Mouse (Mus musculus): ENCODE data around the gene Jam2. TPM values are rescaled to one million over a fixed set of nuclear protein-coding genes. Genes with fewer than 3 reads are reported as not detected.

Jam2 gene
- 10 to 100 TPM; 89.2 to 94.1 (median 91.6) TPM for total RNA-seq (2022)

DNA sequence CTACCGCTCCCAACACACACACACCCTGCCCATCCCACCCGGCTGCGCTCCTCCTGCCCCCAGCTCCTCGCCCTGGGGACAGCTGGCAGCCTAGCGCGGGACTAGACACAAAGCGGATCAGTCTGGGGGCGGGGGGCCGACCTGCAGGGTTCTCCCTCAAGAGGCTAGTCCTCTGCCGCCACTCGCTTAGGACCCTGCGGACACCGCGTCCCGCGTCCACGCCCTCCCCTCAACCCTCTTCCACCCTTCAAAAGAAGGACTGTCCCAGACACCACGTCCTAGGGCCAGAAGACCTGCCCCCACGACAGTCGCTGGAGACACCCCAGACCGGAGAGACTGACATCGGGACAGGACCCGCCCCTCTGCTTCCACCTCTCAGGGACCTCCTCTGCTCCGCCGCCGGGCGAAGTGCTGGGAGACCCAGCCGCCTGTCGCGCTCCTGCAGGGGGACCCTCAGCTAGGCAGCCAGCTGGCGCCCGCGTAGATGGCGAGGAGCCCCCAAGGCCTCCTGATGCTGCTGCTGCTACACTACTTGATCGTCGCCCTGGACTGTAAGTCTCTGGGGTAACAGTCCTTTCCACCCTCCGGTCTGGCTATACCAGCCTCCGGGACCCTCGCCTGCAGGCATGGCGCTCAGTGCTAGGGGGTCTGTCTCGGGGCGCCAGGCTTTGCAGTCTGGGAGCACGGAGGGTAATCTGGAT lies at the start of gene Jam2:
TSS of gene Jam2 (plus strand) at position 121 of the 701 bp plus-strand sequence.
- DNase-seq (ENCODE audit: low spot score), result peak; percentile 88

DNA sequence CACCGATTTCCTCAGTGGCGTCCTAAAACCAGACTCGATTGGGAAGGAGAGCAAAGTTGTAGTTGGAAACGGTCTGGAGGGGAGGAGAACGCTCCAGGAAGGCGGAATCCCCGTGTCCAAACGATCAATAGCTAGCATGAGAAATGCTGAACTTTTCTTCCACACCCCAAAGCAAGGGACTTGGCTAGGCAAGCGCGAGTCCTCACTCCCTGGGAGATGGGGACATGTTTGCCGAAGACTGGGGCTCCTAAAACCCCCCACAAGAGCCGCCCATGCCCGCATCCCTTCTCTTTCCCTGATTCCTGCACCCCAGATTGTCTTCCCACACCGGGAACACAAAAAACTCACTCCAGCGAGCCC lies 39.1 kb upstream of the Jam2 start:
- no peak for DNase-seq (ENCODE audit: low spot score)

DNA sequence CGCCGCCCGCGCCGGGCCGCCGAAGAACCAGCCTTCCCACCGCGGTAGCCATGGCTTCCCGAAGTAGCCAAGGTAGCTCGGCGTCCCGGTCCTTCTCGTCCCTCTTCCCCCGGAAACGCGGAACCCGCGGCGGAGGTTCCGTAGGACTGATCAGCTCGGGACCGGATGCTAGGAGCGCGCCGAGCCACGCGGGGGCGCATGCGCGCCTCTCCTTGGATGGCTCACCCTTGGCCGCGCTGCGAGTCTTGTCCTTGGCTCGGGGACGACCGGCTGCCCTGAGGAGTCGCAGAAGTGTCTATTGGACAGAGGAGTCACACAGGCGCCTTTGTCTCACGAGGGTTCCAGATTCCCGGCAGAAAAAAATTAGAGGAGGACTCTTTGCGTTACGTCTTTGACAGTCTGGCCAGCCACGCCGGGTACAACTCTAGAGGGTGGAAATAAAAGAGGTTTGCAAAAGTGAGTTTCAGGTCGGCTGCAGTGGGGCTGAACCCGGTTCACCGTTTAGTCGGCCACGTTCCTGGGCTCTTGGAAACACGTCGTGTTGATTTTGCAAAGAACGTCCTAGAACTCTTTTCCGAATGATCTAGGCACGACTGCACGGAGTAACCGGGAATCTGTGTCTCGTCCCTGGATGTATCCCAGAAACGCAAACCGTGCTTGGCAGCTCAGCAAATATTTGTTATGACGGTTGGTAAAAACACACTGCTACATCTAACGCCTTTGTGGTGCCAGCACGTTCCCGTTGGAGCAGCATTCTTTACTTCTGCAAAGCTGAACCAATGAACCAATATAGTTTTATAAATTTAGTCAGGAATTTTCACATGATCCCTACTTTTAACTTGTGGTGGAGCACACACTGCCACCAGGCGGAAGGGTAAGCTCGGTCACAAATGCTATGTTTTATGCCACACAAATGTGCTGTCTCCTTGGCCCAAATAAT lies 38.5 kb upstream of the Jam2 start, which contains the start of gene Mrpl39:
TSS of gene Mrpl39 (minus strand) at position 577 of the 940 bp plus-strand sequence.
- peak; percentile 98 for DNase-seq (ENCODE audit: low spot score)

DNA sequence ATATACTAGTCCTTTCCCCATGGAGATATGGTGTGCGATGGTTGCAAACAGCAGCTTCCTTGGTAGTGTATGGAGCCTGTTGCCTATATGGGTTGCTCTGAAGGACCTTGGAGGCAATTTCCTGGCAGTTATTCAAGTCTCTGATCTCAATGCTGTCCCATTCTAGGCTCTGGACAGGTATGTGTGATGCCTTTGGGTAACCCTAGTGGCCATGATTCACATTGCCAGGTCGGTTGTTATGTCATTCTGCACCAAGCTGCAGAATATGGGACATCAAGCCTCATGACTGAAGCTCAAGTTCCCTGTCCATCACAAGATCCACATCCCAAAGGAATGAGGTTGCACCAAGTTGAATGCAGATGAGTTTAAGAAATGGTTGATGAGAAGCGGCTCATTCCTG lies 36.6 kb upstream of the Jam2 start:
- DNase-seq (ENCODE audit: low spot score), result no peak

DNA sequence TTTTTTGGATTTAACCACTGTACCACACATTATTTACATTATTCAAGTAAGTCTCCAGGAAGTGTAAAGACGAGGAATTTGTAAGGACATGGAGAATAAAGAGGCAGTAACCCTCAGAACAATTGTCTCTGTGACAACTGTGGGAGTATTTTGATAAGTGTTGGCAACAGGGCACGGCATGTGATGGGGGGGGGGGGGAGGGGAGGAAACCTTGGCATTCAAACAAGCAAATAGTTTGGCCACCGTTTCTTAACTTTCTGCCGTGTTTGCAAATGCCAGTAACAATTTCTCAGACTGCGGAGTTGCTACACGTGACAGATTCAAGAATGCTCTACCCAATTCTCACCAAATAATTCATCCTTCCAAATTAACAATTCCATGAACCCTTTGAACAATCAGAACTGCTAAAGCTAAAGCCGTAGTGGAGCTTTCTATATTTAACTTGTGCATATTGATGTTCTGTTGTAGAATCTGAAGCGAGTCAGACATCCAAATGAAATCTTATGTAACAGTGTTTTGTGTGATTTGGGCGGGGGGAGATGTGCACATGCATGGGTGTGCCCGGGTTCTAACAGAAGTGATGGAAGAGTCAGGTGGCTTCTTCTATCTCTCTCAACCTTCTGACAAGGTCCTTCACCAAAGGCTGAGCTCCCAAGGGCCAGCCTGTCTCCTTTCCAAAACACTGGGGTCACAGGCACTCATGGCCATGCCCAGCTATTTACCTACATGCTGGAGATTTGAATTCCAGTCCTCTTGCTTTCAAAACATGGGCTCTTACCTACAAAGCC lies 29.0 kb upstream of the Jam2 start:
- DNase-seq (ENCODE audit: low spot score), result no peak

DNA sequence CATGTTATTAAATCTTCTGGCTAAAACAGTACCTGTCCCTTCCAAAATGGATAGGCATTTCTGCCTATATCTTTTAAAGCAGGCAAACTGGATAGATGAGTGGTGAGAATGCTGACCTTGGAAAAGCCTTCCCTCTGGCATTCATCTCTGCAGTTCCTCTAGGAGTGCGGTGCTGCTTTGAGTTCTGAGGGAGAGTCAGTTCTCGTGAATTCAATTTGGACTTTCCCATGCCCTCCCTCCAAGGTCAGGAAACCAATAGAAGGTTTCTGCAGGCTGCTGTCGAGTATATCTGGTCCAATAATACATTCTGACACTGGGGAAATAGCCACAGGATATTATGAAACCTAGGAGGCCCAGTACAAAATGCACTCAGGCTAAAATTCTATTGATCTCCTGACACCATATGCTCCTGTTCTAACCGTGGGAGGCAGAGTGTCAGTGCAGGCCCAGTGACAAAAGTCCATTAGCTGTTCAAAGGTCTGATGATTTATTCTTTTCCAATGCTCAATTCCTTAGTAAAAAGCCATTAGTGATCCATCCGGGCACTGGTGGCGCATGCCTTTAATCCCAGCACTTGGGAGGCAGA lies 28.1 kb upstream of the Jam2 start:
- DNase-seq (ENCODE audit: low spot score), result no peak

DNA sequence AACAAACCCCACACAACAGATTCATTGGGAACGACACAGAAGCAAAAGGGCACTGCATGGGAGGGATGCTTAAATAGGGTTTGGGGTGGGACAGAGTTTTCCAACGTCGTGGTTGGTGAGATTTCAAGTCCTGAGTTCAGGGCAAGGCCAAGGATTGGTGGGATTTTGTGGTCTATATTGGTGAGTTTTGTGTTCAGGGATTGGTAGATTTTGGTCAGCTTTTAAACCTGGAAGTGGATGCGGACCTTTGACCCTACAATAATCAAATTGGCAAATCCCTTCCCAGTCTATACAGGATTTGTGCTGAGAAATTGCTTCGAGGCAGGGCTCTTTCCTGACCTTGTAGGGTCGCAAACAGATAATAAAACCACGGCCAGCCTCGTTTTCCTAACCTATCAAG lies 6.0 kb upstream of the Jam2 start:
- no peak for DNase-seq (ENCODE audit: low spot score)

DNA sequence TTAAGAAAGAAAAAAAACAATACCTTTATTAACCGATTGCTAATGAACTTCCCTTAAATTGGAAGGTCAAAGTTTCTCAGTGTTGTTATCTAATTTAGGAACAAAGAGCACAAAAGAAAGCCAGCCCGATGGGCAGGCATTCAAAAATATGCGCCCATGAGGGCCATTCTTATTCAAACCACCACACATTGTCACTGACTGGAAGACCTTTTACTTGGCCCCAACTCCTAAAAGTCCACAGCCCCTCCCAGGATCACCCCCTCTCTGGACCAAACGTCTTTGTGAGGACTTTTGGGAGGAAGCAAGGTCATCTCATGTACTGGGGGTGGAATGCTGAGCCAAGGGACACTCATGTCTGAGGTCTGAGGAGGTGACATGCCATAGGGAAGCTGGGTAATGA lies 4.7 kb upstream of the Jam2 start:
- no peak for DNase-seq (ENCODE audit: low spot score)

DNA sequence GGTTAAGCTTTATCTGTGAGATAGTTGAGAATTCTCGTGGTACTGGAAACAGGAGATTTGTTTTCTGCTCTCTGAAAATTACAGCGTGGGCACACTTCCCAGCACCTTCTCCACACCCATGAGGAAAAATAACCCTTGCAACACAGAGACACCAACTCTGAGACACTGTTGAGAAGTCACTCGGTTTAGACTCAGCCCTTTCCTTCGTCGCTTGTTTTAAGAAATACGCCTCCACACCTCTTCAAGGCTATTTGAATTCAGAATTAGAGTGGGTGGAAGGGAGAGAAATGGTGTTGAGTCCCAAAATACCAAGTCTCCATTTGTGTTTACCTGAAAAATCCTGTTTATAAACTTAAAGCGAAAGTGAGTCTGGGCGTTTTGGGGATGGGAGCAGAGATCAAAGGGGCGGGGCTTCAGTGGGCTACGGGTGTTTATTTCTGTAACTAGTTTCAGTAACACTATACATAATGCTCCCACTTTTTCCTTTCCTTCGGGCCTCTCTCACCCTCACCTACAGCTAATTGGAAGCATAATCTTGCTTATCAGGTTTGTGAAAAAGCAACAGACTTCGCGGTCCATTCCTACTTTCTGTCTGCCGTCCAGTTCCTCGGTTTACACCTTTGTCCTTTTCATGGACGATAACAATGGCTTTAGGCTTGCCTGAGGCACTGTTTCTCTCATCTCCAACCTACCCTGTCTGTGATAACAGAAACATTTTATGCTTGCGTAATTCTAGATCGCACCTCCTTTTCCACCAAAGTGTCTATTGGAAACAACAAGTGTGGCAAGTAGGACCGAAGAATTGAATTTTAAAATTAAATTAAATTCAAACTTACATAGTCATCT lies 4.1 kb upstream of the Jam2 start:
- DNase-seq (ENCODE audit: low spot score), result no peak

DNA sequence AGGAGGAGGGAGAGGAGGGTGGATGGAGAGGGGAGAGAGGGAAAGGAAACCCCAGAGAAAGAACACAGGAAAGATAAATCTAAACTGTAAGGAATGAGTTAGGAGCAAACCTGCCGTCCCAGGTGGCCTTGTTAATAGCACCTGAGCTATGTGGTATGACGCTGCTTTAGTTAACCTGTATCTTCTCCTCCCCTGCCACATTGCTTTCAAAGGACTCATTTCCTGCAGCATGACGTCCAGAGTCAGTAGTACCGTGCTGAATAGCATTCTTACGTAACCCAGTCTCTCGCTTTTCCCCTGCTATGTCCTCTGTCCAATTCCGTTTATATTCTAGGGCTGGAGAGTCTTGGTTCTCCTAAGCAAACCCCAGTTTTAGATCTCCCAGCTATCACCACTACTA lies 3.0 kb upstream of the Jam2 start:
- no peak for DNase-seq (ENCODE audit: low spot score)

DNA sequence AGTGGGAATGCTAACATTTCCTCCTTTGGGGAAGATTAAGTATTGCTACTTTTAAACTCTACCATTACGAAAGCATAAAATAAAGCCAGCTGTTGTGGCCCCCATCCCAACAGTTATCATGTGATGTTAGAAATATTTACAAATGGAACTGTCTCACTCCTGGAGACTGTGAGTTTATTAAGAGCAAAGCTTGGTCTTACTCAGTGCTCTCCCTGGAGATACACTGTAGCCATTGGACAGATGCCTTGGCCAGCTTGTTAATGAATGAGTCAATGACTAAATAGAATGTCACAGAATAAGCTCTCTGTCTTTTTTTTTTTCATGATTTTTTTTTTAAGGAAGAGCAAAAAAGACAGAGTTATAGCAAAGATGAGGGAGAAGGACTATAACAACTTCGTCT lies 2.5 kb upstream of the Jam2 start:
- DNase-seq (ENCODE audit: low spot score), result peak; percentile 73

DNA sequence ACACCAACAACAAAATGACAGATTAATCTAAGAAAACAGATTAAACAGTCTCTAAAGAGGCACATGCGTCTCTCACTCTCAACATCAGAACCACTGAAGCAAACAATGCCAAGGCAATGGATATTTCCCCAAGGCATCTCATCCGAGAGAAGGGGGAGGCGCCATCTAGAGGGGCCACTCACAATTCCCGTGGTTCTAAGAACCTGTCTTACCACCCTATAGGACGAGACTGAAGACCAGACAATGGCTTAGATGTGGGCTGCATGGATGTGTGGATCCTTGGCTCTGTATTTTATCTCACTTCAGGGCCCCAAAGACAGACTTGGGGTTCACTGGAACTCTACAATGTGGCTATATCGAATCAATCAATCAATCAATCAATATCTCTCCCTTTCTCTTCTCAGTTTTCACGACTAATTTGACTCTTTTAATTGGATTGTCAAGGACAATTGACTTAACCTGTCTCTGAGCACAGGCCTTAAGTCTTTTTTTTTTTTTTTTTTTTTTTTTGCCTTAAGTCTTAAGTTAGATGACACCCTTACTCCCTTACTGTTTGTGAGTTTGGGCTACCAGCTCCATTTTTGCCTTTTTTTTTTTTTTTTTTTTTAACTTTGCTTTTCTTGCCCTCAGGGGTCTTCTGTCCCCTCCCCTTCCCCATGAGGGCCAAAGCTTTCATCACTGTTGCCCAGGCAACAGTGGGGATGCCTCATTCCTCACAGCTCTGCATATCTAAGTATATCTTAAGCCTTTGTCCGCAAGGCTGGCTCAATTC lies 1.2 kb upstream of the Jam2 start:
- DNase-seq (ENCODE audit: low spot score), result no peak

DNA sequence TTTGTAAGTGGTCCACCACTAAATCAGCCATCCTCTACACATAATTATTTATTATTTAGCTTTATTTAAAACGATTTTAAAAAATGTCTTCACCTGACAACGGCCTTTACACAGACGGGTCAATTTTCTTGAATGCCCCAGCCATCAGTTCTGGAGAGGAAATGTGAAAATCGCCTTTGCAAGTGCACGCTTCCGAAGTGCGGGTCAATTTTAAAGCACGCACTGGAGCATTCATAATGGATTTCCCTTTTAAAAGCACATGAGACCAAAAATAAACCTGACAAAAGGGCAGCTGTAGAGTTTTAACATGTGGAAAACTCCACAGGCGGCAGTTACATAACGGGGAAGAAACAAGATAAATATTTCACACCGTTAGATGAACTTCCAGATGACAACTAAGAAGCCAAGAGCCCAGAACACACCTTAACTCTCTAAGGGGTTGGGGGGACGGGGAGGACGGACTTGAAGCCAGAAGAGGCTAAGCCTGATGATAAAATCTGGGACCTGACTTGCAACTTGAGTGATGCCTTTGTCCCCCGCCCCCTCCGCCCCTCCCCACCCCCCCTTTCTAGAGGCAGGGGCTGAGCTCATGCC lies 558 bp upstream of the Jam2 start:
- no peak for DNase-seq (ENCODE audit: low spot score)

DNA sequence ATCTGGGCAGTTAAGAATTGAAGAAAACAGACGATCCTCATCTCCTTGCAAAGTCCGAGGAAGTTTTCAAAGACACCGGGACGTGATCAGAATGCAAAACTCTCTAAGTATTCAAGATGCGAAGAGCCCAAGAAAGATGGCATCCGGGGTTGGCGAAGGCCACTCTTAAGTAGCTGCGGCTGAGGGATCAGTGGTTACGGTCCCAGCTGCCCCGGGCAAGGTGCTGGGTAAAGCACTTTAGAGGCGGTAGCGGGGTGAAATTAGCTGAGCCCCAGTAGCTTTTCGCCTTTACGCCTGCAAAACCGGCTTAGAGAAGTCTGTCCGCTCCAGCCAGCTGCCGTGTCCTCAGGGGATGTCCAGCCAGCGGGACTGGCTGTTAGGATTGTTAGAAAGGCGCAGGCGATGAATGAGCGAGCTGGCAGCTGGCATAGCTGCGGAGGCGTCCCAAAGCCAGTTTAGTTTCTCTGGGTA lies 873 bp downstream of the Jam2 start:
- no peak for DNase-seq (ENCODE audit: low spot score)

DNA sequence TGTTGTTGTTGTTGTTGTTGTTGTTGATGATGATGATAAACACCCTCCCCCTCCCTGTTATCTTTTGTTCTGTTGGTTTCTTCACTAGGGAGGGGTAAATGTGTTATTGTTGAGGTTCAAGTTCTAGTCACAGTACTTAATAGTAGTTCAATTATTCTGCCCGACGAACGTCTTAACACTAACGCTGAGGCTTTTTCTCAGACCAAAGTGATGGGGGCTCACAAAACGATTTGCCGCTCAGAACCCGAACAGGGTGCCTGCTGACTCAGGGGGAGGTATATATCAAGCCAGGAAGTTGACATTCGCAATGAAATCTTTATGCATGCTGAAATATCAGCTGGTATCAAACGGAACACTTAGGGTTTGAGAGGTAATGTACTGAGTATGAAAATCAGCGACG lies 1.4 kb downstream of the Jam2 start:
- no peak for DNase-seq (ENCODE audit: low spot score)

DNA sequence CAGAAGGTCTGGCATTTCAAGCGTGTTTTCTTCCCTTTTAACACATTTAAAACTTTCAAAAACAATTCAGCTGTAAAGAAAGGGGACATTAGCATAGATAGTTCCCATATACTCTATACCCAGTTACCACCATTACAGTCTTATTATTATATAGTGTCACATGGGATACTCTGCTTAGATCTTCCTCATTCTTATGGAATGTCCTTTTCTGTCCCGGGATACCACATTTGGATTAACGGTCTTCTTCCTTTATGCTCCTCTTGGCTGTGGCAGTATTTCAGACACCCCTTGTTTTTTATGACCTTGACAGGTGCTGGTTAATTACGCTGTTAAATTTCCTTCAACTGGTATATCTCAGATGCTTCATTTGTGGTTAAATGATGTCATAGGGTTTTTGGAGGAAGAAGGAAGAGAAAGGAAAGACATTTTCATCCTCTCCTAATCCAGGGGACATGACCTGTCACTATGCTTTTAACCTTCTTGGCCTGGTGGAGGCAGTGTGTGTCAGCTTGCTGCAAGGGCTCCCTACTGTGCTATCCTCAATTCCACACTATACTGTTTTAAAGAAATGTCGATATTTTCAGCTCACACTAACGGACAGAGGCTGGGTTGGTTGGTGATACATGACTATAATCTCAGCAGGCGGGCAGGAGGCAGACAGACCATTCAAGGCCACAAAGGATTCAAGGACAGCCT lies 2.3 kb downstream of the Jam2 start:
- DNase-seq (ENCODE audit: low spot score), result no peak

DNA sequence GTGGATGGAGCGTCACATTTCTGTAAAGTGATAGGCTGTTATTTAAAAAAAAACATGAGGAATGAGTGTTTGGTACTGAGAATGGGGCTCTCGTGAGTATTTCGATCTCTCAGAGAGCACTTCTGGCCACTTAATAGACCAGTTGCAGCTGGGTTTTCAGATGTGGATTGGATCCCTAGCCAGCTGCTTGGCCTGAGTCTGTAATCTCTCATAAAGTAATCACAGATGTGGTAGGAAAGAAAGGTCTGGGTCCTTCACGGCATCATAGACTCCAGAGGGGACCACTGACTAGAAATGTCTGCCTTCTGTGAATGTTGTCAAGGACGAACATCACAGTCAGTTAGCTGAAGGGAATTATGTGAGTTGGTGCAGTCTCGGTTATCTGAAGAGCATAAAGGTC lies 4.5 kb downstream of the Jam2 start:
- DNase-seq (ENCODE audit: low spot score), result no peak

DNA sequence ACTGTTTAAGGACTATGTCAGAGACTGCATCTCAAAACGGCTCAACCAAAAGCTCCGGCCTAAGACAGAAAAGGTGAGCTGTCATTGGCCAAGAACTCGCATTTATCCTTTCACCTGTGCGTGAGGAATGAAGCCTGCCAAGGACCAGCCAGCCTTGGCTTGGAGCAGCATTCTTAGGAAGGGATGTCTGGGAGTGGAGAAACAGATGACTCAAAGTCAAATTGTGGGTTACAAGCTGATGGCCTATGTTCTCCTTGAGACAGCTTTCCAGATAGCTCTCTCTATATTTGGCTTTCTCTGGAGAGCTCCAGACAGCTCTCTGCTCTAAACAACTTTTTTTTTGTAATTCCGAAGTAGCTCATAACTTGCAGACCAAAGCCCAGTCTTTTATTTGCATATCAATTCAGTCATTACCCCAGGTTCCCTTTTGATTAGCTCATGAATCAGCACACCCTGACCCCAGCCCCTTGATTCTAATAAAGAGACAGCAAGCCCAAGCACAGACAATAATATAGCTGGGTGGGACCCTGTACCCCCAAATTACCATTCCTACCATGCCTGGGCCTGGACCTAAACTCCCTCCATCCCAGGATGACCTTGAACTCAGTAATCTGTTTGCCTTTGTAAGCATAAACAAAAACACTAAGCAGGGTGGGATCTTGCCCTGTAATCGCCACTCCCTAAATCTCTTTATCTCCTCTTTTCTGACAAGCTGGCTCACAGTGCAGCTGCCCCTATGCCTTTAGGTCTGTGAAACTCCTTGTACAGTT lies 5.1 kb downstream of the Jam2 start:
- no peak for DNase-seq (ENCODE audit: low spot score)
